Mouse (Mus musculus) embryonic facial prominence, embryonic 14.5 days (tissue): Measurements from ENCODE around the gene Stk40. TPM values are rescaled to one million over a fixed set of nuclear protein-coding genes. Genes with fewer than 3 reads are reported as not detected.

ENCODE experiments used
- ATAC-seq: fragments of 200-750 bp; cut with Nextera tagmentation; 2 replicates; pipeline ENCODE4 v1.8.0; 2017; ENCODE audit warnings: low read depth, moderate number of reproducible peaks, moderate TSS enrichment
- DNase-seq: peaks from one replicate; pipeline ENCODE4 v3.0.0-alpha.2; 2015; ENCODE audit warnings: low spot score
- H3K27ac ChIP-seq: fragments of 300-500 bp; sonication (generic); replicated peaks from 2 replicates; pipeline ENCODE4 v1.5.1; 2014; ENCODE audit warnings: low read depth, mild to moderate bottlenecking, low read length, moderate library complexity
- H3K27me3 ChIP-seq: fragments of 300-500 bp; sonication (generic); replicated peaks from 2 replicates; pipeline ENCODE4 v1.6.1; 2014; ENCODE audit warnings: low read length; ENCODE audit not compliant: control insufficient read depth, insufficient read depth
- H3K36me3 ChIP-seq: fragments of 300-500 bp; sonication (generic); 2 replicates; pipeline ENCODE4 v1.6.1; 2014; ENCODE audit warnings: low read length, mixed read lengths; ENCODE audit not compliant: control insufficient read depth, insufficient read depth
- H3K4me1 ChIP-seq: fragments of 300-500 bp; sonication (generic); 2 replicates; pipeline ENCODE4 v1.6.1; 2014; ENCODE audit warnings: antibody characterized with exemption, low read length; ENCODE audit not compliant: control insufficient read depth, insufficient read depth
- H3K4me2 ChIP-seq: fragments of 300-500 bp; sonication (generic); 2 replicates; pipeline ENCODE4 v1.6.1; 2014; ENCODE audit warnings: low read depth, mild to moderate bottlenecking, low read length, moderate library complexity, mixed read lengths
- H3K4me3 ChIP-seq: fragments of 300-500 bp; sonication (generic); 2 replicates; pipeline ENCODE4 v1.5.1; 2014; ENCODE audit warnings: low read depth, mild to moderate bottlenecking, low read length
- H3K9ac ChIP-seq: fragments of 300-500 bp; sonication (generic); 2 replicates; pipeline ENCODE4 v1.6.1; 2014; ENCODE audit warnings: low read depth, mild to moderate bottlenecking, low read length, moderate library complexity, mixed read lengths
- H3K9me3 ChIP-seq: fragments of 300-500 bp; sonication (generic); 2 replicates; pipeline ENCODE4 v1.6.1; 2016; ENCODE audit warnings: low read length; ENCODE audit not compliant: control insufficient read depth
- WGBS: fragments of 180-500 bp; shearing (Covaris S2); extraction: QIAGEN DNeasy Blood & Tissue Kit; methylation state at CpG from one replicate; pipeline ENCODE4 v1.1.7; 2014; 5-methylcytosine and 5-hydroxymethylcytosine counted together
- polyA plus RNA-seq: library from polyadenylated mRNA; unstranded; fragments of >200 nt; fragmentation: Nextera tagmentation; extraction: Ambion mirVana; gene quantifications from 2 replicates; pipeline ENCODE4 v1.2.1, GENCODE M21; 2014

Stk40 gene
- polyA plus RNA-seq, 1 experiment from 2014 or later = 26.8 TPM

- Histone ChIP-seq H3K27me3 (no peaks in the 10 kb centered on the region), H3K4me2 (peak overlapping the region; percentile 98), H3K27ac (no peak overlapping the region; the same call in 1 of the 2 replicates), H3K9ac (peak overlapping the region; percentile 84), H3K4me1 (peaks cover 31% of the 10 kb centered on the region), H3K36me3 (no peaks in the 10 kb centered on the region), H3K4me3 (peak overlapping the region; percentile 94), H3K9me3 (no peaks in the 10 kb centered on the region)
- ATAC-seq (peak; percentile 19), DNase-seq (no peak)
- WGBS = 3% methylated on average over 29 of the region's 34 CpGs
Observed at GRCm38 (mm10) chr4:126104261-126105075, 711 bp downstream of the Stk40 start.

GRCm38 (mm10) chr4:126105131-126105783, 1.5 kb downstream of the Stk40 start:
- Histone ChIP-seq H3K4me2 (peak overlapping the region; percentile 98), H3K4me3 (peak overlapping the region; percentile 94), H3K27ac (no peak overlapping the region), H3K27me3 (no peaks in the 10 kb centered on the region), H3K9me3 (no peaks in the 10 kb centered on the region), H3K36me3 (no peaks in the 10 kb centered on the region), H3K4me1 (peaks cover 36% of the 10 kb centered on the region), H3K9ac (no peak overlapping the region)
- 59% methylated on average over 7 of the region's 7 CpGs for WGBS
- ATAC-seq = no peak
- DNase-seq = no peak

- WGBS = 46% methylated on average over 8 of the region's 8 CpGs
- Histone ChIP-seq H3K4me2 (no peak overlapping the region), H3K27ac (no peak overlapping the region), H3K27me3 (no peaks in the 10 kb centered on the region), H3K4me1 (peaks cover 35% of the 10 kb centered on the region), H3K4me3 (no peak overlapping the region), H3K36me3 (no peaks in the 10 kb centered on the region), H3K9ac (no peak overlapping the region), H3K9me3 (no peaks in the 10 kb centered on the region)
- ATAC-seq (no peak), DNase-seq (no peak)
Observed at GRCm38 (mm10) chr4:126108061-126108740, 4.4 kb downstream of the Stk40 start.

GRCm38 (mm10) chr4:126109613-126110373, 6.0 kb downstream of the Stk40 start:
- peaks cover 30% of the 10 kb centered on the region for H3K4me1 ChIP-seq
- H3K27ac ChIP-seq = peak overlapping the region; percentile 67
- peak overlapping the region; percentile 23; the same call in 1 of the 2 replicates for H3K4me2 ChIP-seq
- no peak overlapping the region for H3K4me3 ChIP-seq
- WGBS = 74% methylated on average over 10 of the region's 10 CpGs
- DNase-seq (no peak), ATAC-seq (no peak)
- H3K36me3 ChIP-seq = no peaks in the 10 kb centered on the region
- H3K27me3 ChIP-seq = no peaks in the 10 kb centered on the region
- H3K9me3 ChIP-seq = no peaks in the 10 kb centered on the region
- H3K9ac ChIP-seq = peak overlapping the region; percentile 22; the same call in 1 of the 2 replicates

- H3K27me3 ChIP-seq = no peaks in the 10 kb centered on the region
- peaks cover 23% of the 10 kb centered on the region for H3K4me1 ChIP-seq
- peak; percentile 86 for ATAC-seq
- peak; percentile 77 for DNase-seq
- H3K27ac ChIP-seq = peak overlapping the region; percentile 67
- H3K4me3 ChIP-seq = no peak overlapping the region
- H3K9me3 ChIP-seq = no peaks in the 10 kb centered on the region
- H3K36me3 ChIP-seq = no peaks in the 10 kb centered on the region
- H3K4me2 ChIP-seq = peak overlapping the region; percentile 23
- 7% methylated on average over 12 of the region's 12 CpGs for WGBS
- peak overlapping the region; percentile 22 for H3K9ac ChIP-seq
Observed at GRCm38 (mm10) chr4:126110374-126111152, 6.8 kb downstream of the Stk40 start.

- peak overlapping the region; percentile 10 for H3K9ac ChIP-seq
- H3K9me3 ChIP-seq = no peaks in the 10 kb centered on the region
- H3K27ac ChIP-seq = peak overlapping the region; percentile 67
- no peaks in the 10 kb centered on the region for H3K36me3 ChIP-seq
- H3K4me1 ChIP-seq = peaks cover 23% of the 10 kb centered on the region
- WGBS = 15% methylated on average over 7 of the region's 7 CpGs
- H3K27me3 ChIP-seq = no peaks in the 10 kb centered on the region
- peak overlapping the region; percentile 23 for H3K4me2 ChIP-seq
- ATAC-seq = 0 out of 2 replicates have a peak, but pooled peaks have one; percentile 1
- H3K4me3 ChIP-seq = no peak overlapping the region
- no peak for DNase-seq
Observed at GRCm38 (mm10) chr4:126111153-126111549, 7.4 kb downstream of the Stk40 start.

GRCm38 (mm10) chr4:126113243-126113642, 9.5 kb downstream of the Stk40 start:
- Histone ChIP-seq H3K4me1 (peaks cover 23% of the 10 kb centered on the region), H3K36me3 (peaks cover 3% of the 10 kb centered on the region; the same call in 1 of the 2 replicates), H3K4me2 (no peak overlapping the region), H3K27me3 (no peaks in the 10 kb centered on the region), H3K27ac (no peak overlapping the region), H3K9ac (no peak overlapping the region), H3K4me3 (no peak overlapping the region), H3K9me3 (no peaks in the 10 kb centered on the region)
- 69% methylated on average over 4 of the region's 4 CpGs for WGBS
- DNase-seq (no peak), ATAC-seq (no peak)
